Mouse (Mus musculus): Measurements from ENCODE around the gene Gm14137. TPM values are rescaled to one million over a fixed set of nuclear protein-coding genes. Genes with fewer than 3 reads are reported as not detected.

The Gm14137 gene
- polyA plus RNA-seq, 1 experiment from 2014 or later, result 0.29 TPM

- Histone ChIP-seq H3K4me1 (replicated peaks) (peaks cover 22% of the 10 kb centered on the region), H3K4me2 (no peak overlapping the region)
- 77% methylated on average over 3 of the region's 3 CpGs for WGBS
Measured at GRCm38 (mm10) chr2:119198934-119199333, 24.6 kb downstream of the Gm14137 start.

GRCm38 (mm10) chr2:119202914-119203453, 28.7 kb downstream of the Gm14137 start:
- no peak overlapping the region for H3K4me3 ChIP-seq
- peaks cover 19% of the 10 kb centered on the region for H3K4me1 ChIP-seq (replicated peaks)
- no peak overlapping the region for H3K9ac ChIP-seq
- ATAC-seq (replicated peaks; ENCODE audit: insufficient number of reproducible peaks, insufficient read depth, low FRiP score, low read depth), result no peak
- H3K9me3 ChIP-seq (replicated peaks), result no peaks in the 10 kb centered on the region
- H3K4me2 ChIP-seq, result no peak overlapping the region
- H3K27ac ChIP-seq, result peak overlapping the region; percentile 3; the same call in 1 of the 2 replicates
- H3K27me3 ChIP-seq, result no peaks in the 10 kb centered on the region
- 54% methylated on average over 5 of the region's 5 CpGs for WGBS
- no peaks in the 10 kb centered on the region for H3K36me3 ChIP-seq

More at GRCm38 (mm10) chr2:119198934-119199333, 24.6 kb downstream of the Gm14137 start:
- Histone ChIP-seq H3K27ac (no peak overlapping the region), H3K4me3 (no peak overlapping the region), H3K36me3 (no peaks in the 10 kb centered on the region), H3K9me3 (replicated peaks) (no peaks in the 10 kb centered on the region), H3K9ac (no peak overlapping the region), H3K27me3 (no peaks in the 10 kb centered on the region)
- ATAC-seq (replicated peaks; ENCODE audit: insufficient number of reproducible peaks, insufficient read depth, low FRiP score, low read depth), result no peak

- H3K9me3 ChIP-seq (replicated peaks), result no peaks in the 10 kb centered on the region
- ATAC-seq (replicated peaks; ENCODE audit: insufficient number of reproducible peaks, insufficient read depth, low FRiP score, low read depth), result no peak
- no peak overlapping the region for H3K4me3 ChIP-seq
- 68% methylated on average over 4 of the region's 4 CpGs for WGBS
- no peaks in the 10 kb centered on the region for H3K36me3 ChIP-seq
- H3K27me3 ChIP-seq, result no peaks in the 10 kb centered on the region
- H3K9ac ChIP-seq, result no peak overlapping the region
- H3K27ac ChIP-seq, result peak overlapping the region; percentile 26; the same call in 1 of the 2 replicates
- H3K4me1 ChIP-seq (replicated peaks), result peaks cover 19% of the 10 kb centered on the region
- no peak overlapping the region for H3K4me2 ChIP-seq
Measured at GRCm38 (mm10) chr2:119203871-119204460, 29.7 kb downstream of the Gm14137 start.

GRCm38 (mm10) chr2:119207961-119208343, 33.6 kb downstream of the Gm14137 start:
- Histone ChIP-seq H3K9me3 (replicated peaks) (no peaks in the 10 kb centered on the region), H3K4me2 (peak overlapping the region; percentile 64), H3K27ac (peak overlapping the region; percentile 93), H3K36me3 (peaks cover 23% of the 10 kb centered on the region), H3K27me3 (no peaks in the 10 kb centered on the region), H3K9ac (peak overlapping the region; percentile 63), H3K4me1 (replicated peaks) (peaks cover 24% of the 10 kb centered on the region), H3K4me3 (peak overlapping the region; percentile 89)
- WGBS, result 8% methylated on average over 6 of the region's 6 CpGs
- ATAC-seq (replicated peaks; ENCODE audit: insufficient number of reproducible peaks, insufficient read depth, low FRiP score, low read depth), result no peak

- peaks cover 30% of the 10 kb centered on the region for H3K36me3 ChIP-seq
- peak within 1 kb of the TSS; percentile 93 for H3K27ac ChIP-seq
- peak within 1 kb of the TSS; percentile 64 for H3K4me2 ChIP-seq
- ATAC-seq (replicated peaks; ENCODE audit: insufficient number of reproducible peaks, insufficient read depth, low FRiP score, low read depth), result peak; percentile 95
- no peaks in the 10 kb centered on the region for H3K27me3 ChIP-seq
- no peaks in the 10 kb centered on the region for H3K9me3 ChIP-seq (replicated peaks)
- peak within 1 kb of the TSS; percentile 89 for H3K4me3 ChIP-seq
- H3K9ac ChIP-seq, result peak within 1 kb of the TSS; percentile 79
- peaks cover 18% of the 10 kb centered on the region for H3K4me1 ChIP-seq (replicated peaks)
- WGBS, result under 1% methylated on average over 51 of the region's 51 CpGs
Measured at GRCm38 (mm10) chr2:119208344-119209175, 34.3 kb downstream of the Gm14137 start, which contains the start of the genes Zfyve19 and Dnajc17. Zfyve19 (plus strand) TSS chr2:119208617. Dnajc17 (minus strand) TSS chr2:119208795.

- no peaks in the 10 kb centered on the region for H3K27me3 ChIP-seq
- peaks cover 33% of the 10 kb centered on the region for H3K36me3 ChIP-seq
- no peak for ATAC-seq (replicated peaks; ENCODE audit: insufficient number of reproducible peaks, insufficient read depth, low FRiP score, low read depth)
- peak overlapping the region; percentile 89 for H3K4me3 ChIP-seq
- peak overlapping the region; percentile 64 for H3K4me2 ChIP-seq
- no peaks in the 10 kb centered on the region for H3K9me3 ChIP-seq (replicated peaks)
- H3K27ac ChIP-seq, result peak overlapping the region; percentile 93
- peaks cover 16% of the 10 kb centered on the region for H3K4me1 ChIP-seq (replicated peaks)
- under 1% methylated on average over 13 of the region's 13 CpGs for WGBS
- peak overlapping the region; percentile 79 for H3K9ac ChIP-seq
Measured at GRCm38 (mm10) chr2:119209176-119209507, 34.8 kb downstream of the Gm14137 start.

Other genes starting within 250 kb of the Gm14137 start
- 16.5 and 20.5 TPM in 2 replicates for gene Chst14, start 248.0 kb upstream of the Gm14137 start, polyA plus RNA-seq (2015; fragmentation: Nextera tagmentation; extraction: Ambion mirVana)
- gene Ccdc32, start 145.1 kb upstream of the Gm14137 start, polyA plus RNA-seq (2015; fragmentation: Nextera tagmentation; extraction: Ambion mirVana), result 16.8 and 17.7 TPM in 2 replicates
- gene Rpusd2, start 139.7 kb upstream of the Gm14137 start, polyA plus RNA-seq (2015; fragmentation: Nextera tagmentation; extraction: Ambion mirVana), result 2.9 and 3.8 TPM in 2 replicates
- gene Knl1, start 127.4 kb upstream of the Gm14137 start, polyA plus RNA-seq (2015; fragmentation: Nextera tagmentation; extraction: Ambion mirVana), result 31.3 and 36.2 TPM in 2 replicates
- 21.8 and 28.0 TPM in 2 replicates for gene Rad51, start 61.7 kb upstream of the Gm14137 start, polyA plus RNA-seq (2015; fragmentation: Nextera tagmentation; extraction: Ambion mirVana)
- gene Rmdn3, start 17.5 kb upstream of the Gm14137 start, polyA plus RNA-seq (2015; fragmentation: Nextera tagmentation; extraction: Ambion mirVana), result 23.0 and 26.2 TPM in 2 replicates
- gene Gchfr, start 6.7 kb upstream of the Gm14137 start, polyA plus RNA-seq (2015; fragmentation: Nextera tagmentation; extraction: Ambion mirVana), result 4.5 and 5.9 TPM in 2 replicates
- gene Zfyve19, start 34.1 kb downstream of the Gm14137 start, polyA plus RNA-seq (2015; fragmentation: Nextera tagmentation; extraction: Ambion mirVana), result 29.7 and 36.3 TPM in 2 replicates
- 12.4 and 12.5 TPM in 2 replicates for gene Dnajc17, start 34.3 kb downstream of the Gm14137 start, polyA plus RNA-seq (2015; fragmentation: Nextera tagmentation; extraction: Ambion mirVana)
- gene Ppp1r14d, start 55.4 kb downstream of the Gm14137 start, polyA plus RNA-seq (2015; fragmentation: Nextera tagmentation; extraction: Ambion mirVana), result not detected in 2 replicates
- 1.2 and 5.6 TPM in 2 replicates for gene Spint1, start 62.9 kb downstream of the Gm14137 start, polyA plus RNA-seq (2015; fragmentation: Nextera tagmentation; extraction: Ambion mirVana)
- 0.44 and 2.2 TPM in 2 replicates for gene Rhov, start 96.8 kb downstream of the Gm14137 start, polyA plus RNA-seq (2015; fragmentation: Nextera tagmentation; extraction: Ambion mirVana)
- 10.3 and 14.7 TPM in 2 replicates for gene Vps18, start 114.2 kb downstream of the Gm14137 start, polyA plus RNA-seq (2015; fragmentation: Nextera tagmentation; extraction: Ambion mirVana)
- 9.2 and 14.2 TPM in 2 replicates for gene Dll4, start 151.3 kb downstream of the Gm14137 start, polyA plus RNA-seq (2015; fragmentation: Nextera tagmentation; extraction: Ambion mirVana)
- 0.63 and 0.76 TPM in 2 replicates for gene Chac1, start 176.7 kb downstream of the Gm14137 start, polyA plus RNA-seq (2015; fragmentation: Nextera tagmentation; extraction: Ambion mirVana)

All from heart, embryonic 15.5 days (tissue).